Mouse (Mus musculus) CH12.LX (cell line): Measurements from ENCODE around the gene B3glct.

ENCODE experiments used
- CTCF ChIP-seq, 2 experiments: IDR thresholded peaks in 1 of 2; conservative IDR thresholded peaks in 1 of 2; 2 replicates each; pipeline ENCODE4 v1.5.1; 2011 to 2012; ENCODE audit warnings: low read depth in 2 of 2, low read length in 2 of 2, improper control_type of control experiment in 1 of 2, inconsistent platforms in 1 of 2, mild to moderate bottlenecking in 1 of 2, moderate library complexity in 1 of 2
- E2F4 ChIP-seq: IDR thresholded peaks from 2 replicates; pipeline ENCODE4 v1.6.1; 2011; ENCODE audit warnings: low read depth, low read length, improper control_type of control experiment; ENCODE audit not compliant: insufficient replicate concordance
- EP300 ChIP-seq: IDR thresholded peaks from 2 replicates; pipeline ENCODE4 v1.6.1; 2011; ENCODE audit warnings: low read length, improper control_type of control experiment
- GABPA ChIP-seq: IDR thresholded peaks from 2 replicates; pipeline ENCODE4 v1.6.1; 2012; ENCODE audit warnings: low read depth, low read length, improper control_type of control experiment, inconsistent platforms; ENCODE audit not compliant: insufficient replicate concordance
- JUND ChIP-seq: conservative IDR thresholded peaks from 2 replicates; pipeline ENCODE4 v1.6.1; 2011; ENCODE audit warnings: low read depth, low read length, improper control_type of control experiment
- POLR2A ChIP-seq: IDR thresholded peaks from 2 replicates; pipeline ENCODE4 v1.6.1; 2011; ENCODE audit warnings: low read depth, mild to moderate bottlenecking, improper control_type of control experiment, low read length
- USF2 ChIP-seq: conservative IDR thresholded peaks from 2 replicates; pipeline ENCODE4 v1.6.1; 2011; ENCODE audit warnings: low read depth, low read length, improper control_type of control experiment
- ZC3H11A ChIP-seq: IDR thresholded peaks from 2 replicates; pipeline ENCODE4 v1.6.1; 2012; ENCODE audit warnings: low read depth, mild to moderate bottlenecking, inconsistent platforms, low read length, improper control_type of control experiment
- ZNF384 ChIP-seq: IDR thresholded peaks from 2 replicates; pipeline ENCODE4 v1.6.1; 2012; ENCODE audit warnings: low read depth, low read length, improper control_type of control experiment, inconsistent platforms

DNA sequence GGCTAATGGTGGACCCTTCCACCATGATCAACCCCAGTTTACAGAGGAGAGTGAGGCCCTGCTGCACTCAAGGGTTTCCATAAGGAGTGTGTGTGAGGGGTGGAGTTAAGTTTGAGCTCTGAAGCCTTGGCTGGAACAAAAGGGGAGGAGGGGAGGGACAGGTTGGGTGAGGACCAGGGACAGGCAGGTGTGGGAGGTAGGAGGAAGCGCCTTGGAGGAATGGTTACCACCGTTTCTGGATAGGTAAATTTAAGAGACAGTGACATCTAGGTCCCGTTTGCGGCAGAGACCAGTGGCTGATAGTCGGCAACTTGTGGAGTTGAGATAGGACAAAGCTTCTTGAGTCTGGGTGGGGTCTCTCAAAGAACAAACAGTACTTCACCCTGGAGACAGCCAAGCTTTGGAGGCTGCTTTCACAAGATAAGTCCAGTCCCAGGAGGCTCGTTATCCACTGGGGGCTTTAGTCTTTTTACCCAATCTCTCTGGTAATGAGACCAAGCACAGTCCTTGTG is 29.1 kb upstream of the B3glct start:
- TF ChIP-seq CTCF (conservative IDR thresholded peaks at IDR 0.05 in 1 of 2, IDR thresholded peaks at IDR 0.05 in 1 of 2; ENCODE audit: low read depth in 2 of 2, low read length in 2 of 2) (no peak), JUND (no peak), USF2 (no peak), E2F4 (no peak), EP300 (no peak), POLR2A (no peak), ZNF384 (no peak), GABPA (no peak), ZC3H11A (no peak)
